Mouse (Mus musculus): ENCODE measurements around the gene Nsf.

GRCm38 (mm10) chr11:103807966-103808365 is 145.9 kb downstream of the Nsf start:
- TF ChIP-seq CTCF (IDR thresholded peaks at IDR 0.05; ENCODE audit: borderline replicate concordance, insufficient read depth, low read length) (no peak), POLR2A (IDR thresholded peaks at IDR 0.05; ENCODE audit: low read depth, low read length) (no peak)

All from embryonic fibroblast, embryonic 13.5 days (primary cell).